Mouse (Mus musculus) midbrain, embryonic 13.5 days (tissue): ENCODE data around the gene Adssl1. TPM values are rescaled to one million over a fixed set of nuclear protein-coding genes. Genes with fewer than 3 reads are reported as not detected.

Experiments used
- ATAC-seq: fragments of 200-750 bp; cut with Nextera tagmentation; 2 replicates; pipeline ENCODE4 v1.8.0; 2017; ENCODE audit warnings: mild to moderate bottlenecking, moderate TSS enrichment, moderate library complexity
- H3K27ac ChIP-seq: fragments of 300-500 bp; sonication (generic); 2 replicates; pipeline ENCODE4 v1.5.1; 2015; ENCODE audit warnings: inconsistent platforms, mild to moderate bottlenecking, moderate library complexity
- H3K27me3 ChIP-seq: fragments of 300-500 bp; sonication (generic); 2 replicates; pipeline ENCODE4 v1.6.1; 2015; ENCODE audit warnings: mild to moderate bottlenecking, inconsistent platforms
- H3K36me3 ChIP-seq: fragments of 300-500 bp; sonication (generic); 2 replicates; pipeline ENCODE4 v1.6.1; 2015; ENCODE audit warnings: mild to moderate bottlenecking, inconsistent platforms
- H3K4me1 ChIP-seq: fragments of 300-500 bp; sonication (generic); replicated peaks from 2 replicates; pipeline ENCODE4 v1.6.1; 2015; ENCODE audit warnings: inconsistent platforms
- H3K4me2 ChIP-seq: fragments of 300-500 bp; sonication (generic); replicated peaks from 2 replicates; pipeline ENCODE4 v1.6.1; 2015; ENCODE audit warnings: moderate library complexity, mild to moderate bottlenecking, inconsistent platforms
- H3K4me3 ChIP-seq: fragments of 300-500 bp; sonication (generic); replicated peaks from 2 replicates; pipeline ENCODE4 v1.5.1; 2015; ENCODE audit warnings: mild to moderate bottlenecking, inconsistent platforms
- H3K9ac ChIP-seq: fragments of 300-500 bp; sonication (generic); replicated peaks from 2 replicates; pipeline ENCODE4 v1.6.1; 2015; ENCODE audit warnings: mild to moderate bottlenecking, inconsistent platforms
- H3K9me3 ChIP-seq: fragments of 300-500 bp; sonication (generic); 2 replicates; pipeline ENCODE4 v1.6.1; 2016; ENCODE audit warnings: mild to moderate bottlenecking, inconsistent platforms
- WGBS: fragments of 180-500 bp; shearing (Covaris S2); methylation state at CpG from one replicate; pipeline ENCODE4 v1.1.7; 2015; 5-methylcytosine and 5-hydroxymethylcytosine counted together
- polyA plus RNA-seq: library from polyadenylated mRNA; unstranded; fragments of >200 nt; fragmentation: Nextera tagmentation; extraction: Ambion mirVana; gene quantifications from 2 replicates; pipeline ENCODE4 v1.2.1, GENCODE M21; 2015

Gene Adssl1
- polyA plus RNA-seq, 1 experiment from 2014 or later, result 1.1 TPM

- 54% methylated on average over 7 of the region's 7 CpGs for WGBS
- Histone ChIP-seq H3K27ac (peak overlapping the region; percentile 32; the same call in 1 of the 2 replicates), H3K36me3 (peaks cover 91% of the 10 kb centered on the region)
Measured at GRCm38 (mm10) chr12:112653157-112653824, 33.4 kb downstream of the Adssl1 start.

GRCm38 (mm10) chr12:112654076-112654475 is 34.2 kb downstream of the Adssl1 start:
- no peak for ATAC-seq
- Histone ChIP-seq H3K27me3 (no peaks in the 10 kb centered on the region), H3K36me3 (peaks cover 91% of the 10 kb centered on the region), H3K4me2 (no peak overlapping the region), H3K4me3 (no peak overlapping the region), H3K9ac (no peak overlapping the region), H3K27ac (peak overlapping the region; percentile 32; the same call in 1 of the 2 replicates), H3K9me3 (no peaks in the 10 kb centered on the region), H3K4me1 (0 out of 2 replicates have a peak, but pooled peaks cover 9% of the 10 kb centered on the region)
- WGBS, result 93% methylated on average over 5 of the region's 5 CpGs

More at GRCm38 (mm10) chr12:112653157-112653824, 33.4 kb downstream of the Adssl1 start:
- no peak overlapping the region for H3K4me2 ChIP-seq
- no peaks in the 10 kb centered on the region for H3K27me3 ChIP-seq
- H3K4me3 ChIP-seq, result no peak overlapping the region
- H3K9me3 ChIP-seq, result no peaks in the 10 kb centered on the region
- H3K9ac ChIP-seq, result no peak overlapping the region
- H3K4me1 ChIP-seq, result 0 out of 2 replicates have a peak, but pooled peaks cover 9% of the 10 kb centered on the region
- ATAC-seq, result peak; percentile 70

GRCm38 (mm10) chr12:112658619-112659018 is 38.8 kb downstream of the Adssl1 start:
- Histone ChIP-seq H3K4me3 (no peak overlapping the region), H3K4me1 (peaks cover 45% of the 10 kb centered on the region), H3K36me3 (peaks cover 87% of the 10 kb centered on the region), H3K27me3 (no peaks in the 10 kb centered on the region), H3K4me2 (no peak overlapping the region), H3K27ac (no peak overlapping the region), H3K9me3 (no peaks in the 10 kb centered on the region), H3K9ac (no peak overlapping the region)
- 97% methylated on average over 7 of the region's 7 CpGs for WGBS
- no peak for ATAC-seq

DNA sequence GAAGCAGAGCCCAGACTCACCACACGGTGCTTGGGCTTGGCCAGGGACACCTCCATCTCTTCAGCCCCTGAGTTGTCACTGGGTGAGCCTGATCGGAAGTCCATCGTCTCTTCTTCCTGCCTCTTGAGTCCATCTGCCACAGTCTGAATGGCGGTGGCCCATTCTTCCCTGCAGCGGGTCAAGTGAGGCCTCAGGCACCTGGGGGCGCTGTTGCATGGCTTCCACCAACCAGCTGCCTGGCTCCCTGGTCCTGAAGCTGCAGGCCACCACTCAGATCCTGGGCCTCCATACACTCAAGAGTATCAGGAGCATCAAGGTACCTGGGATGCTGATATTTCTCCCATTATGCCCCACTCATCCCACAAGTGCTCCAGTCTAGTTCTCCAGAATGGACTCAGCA is 39.3 kb downstream of the Adssl1 start:
- Histone ChIP-seq H3K36me3 (peaks cover 82% of the 10 kb centered on the region), H3K9me3 (no peaks in the 10 kb centered on the region), H3K9ac (no peak overlapping the region), H3K4me2 (no peak overlapping the region), H3K27me3 (no peaks in the 10 kb centered on the region), H3K4me1 (peaks cover 50% of the 10 kb centered on the region), H3K4me3 (no peak overlapping the region), H3K27ac (no peak overlapping the region)
- WGBS, result 78% methylated on average over 6 of the region's 6 CpGs
- no peak for ATAC-seq

- Histone ChIP-seq H3K9ac (peak overlapping the region; percentile 48), H3K9me3 (no peaks in the 10 kb centered on the region), H3K36me3 (peaks cover 76% of the 10 kb centered on the region), H3K4me1 (peaks cover 63% of the 10 kb centered on the region), H3K27ac (peak overlapping the region; percentile 94), H3K4me2 (peak overlapping the region; percentile 33; the same call in 1 of the 2 replicates), H3K27me3 (no peaks in the 10 kb centered on the region), H3K4me3 (no peak overlapping the region)
- 25% methylated on average over 5 of the region's 5 CpGs for WGBS
- ATAC-seq, result peak; percentile 57
Measured at GRCm38 (mm10) chr12:112660576-112661326, 40.9 kb downstream of the Adssl1 start.

GRCm38 (mm10) chr12:112661327-112661605 is 41.4 kb downstream of the Adssl1 start:
- H3K9ac ChIP-seq, result peak overlapping the region; percentile 48; the same call in 1 of the 2 replicates
- peaks cover 68% of the 10 kb centered on the region for H3K4me1 ChIP-seq
- peaks cover 76% of the 10 kb centered on the region for H3K36me3 ChIP-seq
- no peak for ATAC-seq
- peak overlapping the region; percentile 94 for H3K27ac ChIP-seq
- no peak overlapping the region for H3K4me3 ChIP-seq
- no peaks in the 10 kb centered on the region for H3K9me3 ChIP-seq
- peak overlapping the region; percentile 33; the same call in 1 of the 2 replicates for H3K4me2 ChIP-seq
- no peaks in the 10 kb centered on the region for H3K27me3 ChIP-seq
- 68% methylated on average over 3 of the region's 3 CpGs for WGBS

GRCm38 (mm10) chr12:112661851-112662250 is 42.0 kb downstream of the Adssl1 start:
- no peak for ATAC-seq
- peaks cover 76% of the 10 kb centered on the region for H3K36me3 ChIP-seq
- H3K4me2 ChIP-seq, result no peak overlapping the region
- peaks cover 74% of the 10 kb centered on the region for H3K4me1 ChIP-seq
- peak overlapping the region; percentile 48; the same call in 1 of the 2 replicates for H3K9ac ChIP-seq
- 82% methylated on average over 9 of the region's 9 CpGs for WGBS
- H3K27me3 ChIP-seq, result no peaks in the 10 kb centered on the region
- H3K27ac ChIP-seq, result peak overlapping the region; percentile 94
- no peaks in the 10 kb centered on the region for H3K9me3 ChIP-seq
- no peak overlapping the region for H3K4me3 ChIP-seq

GRCm38 (mm10) chr12:112663303-112663702 is 43.5 kb downstream of the Adssl1 start:
- Histone ChIP-seq H3K9me3 (no peaks in the 10 kb centered on the region), H3K4me1 (peaks cover 87% of the 10 kb centered on the region), H3K4me2 (peak overlapping the region; percentile 35), H3K36me3 (peaks cover 73% of the 10 kb centered on the region), H3K27ac (peak overlapping the region; percentile 94), H3K9ac (peak overlapping the region; percentile 48), H3K27me3 (no peaks in the 10 kb centered on the region), H3K4me3 (no peak overlapping the region)
- no peak for ATAC-seq
- 75% methylated on average over 11 of the region's 11 CpGs for WGBS

DNA sequence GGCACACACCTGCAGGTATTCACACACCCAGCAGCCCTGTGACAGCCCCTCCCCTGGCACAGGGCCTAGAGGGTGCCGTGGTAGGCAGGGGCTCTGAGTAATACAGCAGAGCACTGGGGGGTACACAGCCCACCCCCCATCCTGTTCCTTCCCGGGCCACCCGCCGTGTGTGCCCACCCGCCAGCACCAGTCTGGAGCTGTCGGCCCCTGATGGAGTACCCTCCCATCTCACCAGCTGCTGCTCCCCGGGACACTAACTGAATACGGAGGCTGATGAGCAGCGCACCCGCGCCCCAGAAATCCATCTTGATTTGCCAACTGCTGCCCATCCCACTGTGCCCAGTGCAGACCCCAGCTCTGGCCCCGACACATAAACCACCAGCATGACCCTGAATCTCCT is 43.9 kb downstream of the Adssl1 start:
- Histone ChIP-seq H3K4me3 (no peak overlapping the region), H3K4me1 (peaks cover 91% of the 10 kb centered on the region), H3K27me3 (no peaks in the 10 kb centered on the region), H3K9me3 (no peaks in the 10 kb centered on the region), H3K27ac (peak overlapping the region; percentile 94), H3K4me2 (peak overlapping the region; percentile 35), H3K9ac (peak overlapping the region; percentile 48), H3K36me3 (peaks cover 73% of the 10 kb centered on the region)
- WGBS, result 48% methylated on average over 12 of the region's 12 CpGs
- no peak; the same call in 1 of the 2 replicates for ATAC-seq

- Histone ChIP-seq H3K27ac (peak overlapping the region; percentile 94), H3K9ac (peak overlapping the region; percentile 48), H3K36me3 (peaks cover 73% of the 10 kb centered on the region), H3K4me1 (peaks cover 95% of the 10 kb centered on the region), H3K9me3 (no peaks in the 10 kb centered on the region), H3K4me2 (peak overlapping the region; percentile 35), H3K27me3 (no peaks in the 10 kb centered on the region), H3K4me3 (no peak overlapping the region)
- WGBS, result 16% methylated on average over 2 of the region's 2 CpGs
- ATAC-seq, result peak; percentile 59
Measured at GRCm38 (mm10) chr12:112664124-112664523, 44.3 kb downstream of the Adssl1 start.

GRCm38 (mm10) chr12:112664656-112665055 is 44.8 kb downstream of the Adssl1 start:
- peaks cover 73% of the 10 kb centered on the region for H3K36me3 ChIP-seq
- peak overlapping the region; percentile 48 for H3K9ac ChIP-seq
- no peak for ATAC-seq
- peak overlapping the region; percentile 35 for H3K4me2 ChIP-seq
- H3K27me3 ChIP-seq, result no peaks in the 10 kb centered on the region
- 67% methylated on average over 5 of the region's 5 CpGs for WGBS
- H3K27ac ChIP-seq, result peak overlapping the region; percentile 94
- no peak overlapping the region for H3K4me3 ChIP-seq
- no peaks in the 10 kb centered on the region for H3K9me3 ChIP-seq
- peaks cover 97% of the 10 kb centered on the region for H3K4me1 ChIP-seq

- peak overlapping the region; percentile 48 for H3K9ac ChIP-seq
- peak; percentile 28 for ATAC-seq
- H3K4me2 ChIP-seq, result peak overlapping the region; percentile 35
- H3K9me3 ChIP-seq, result no peaks in the 10 kb centered on the region
- H3K36me3 ChIP-seq, result peaks cover 74% of the 10 kb centered on the region
- no peaks in the 10 kb centered on the region for H3K27me3 ChIP-seq
- H3K27ac ChIP-seq, result peak overlapping the region; percentile 94
- H3K4me3 ChIP-seq, result no peak overlapping the region
- WGBS, result 41% methylated on average over 18 of the region's 18 CpGs
- peaks cover 98% of the 10 kb centered on the region for H3K4me1 ChIP-seq
Measured at GRCm38 (mm10) chr12:112665445-112665844, 45.6 kb downstream of the Adssl1 start.
